Mouse (Mus musculus) cortical plate, adult 2 months (tissue): ENCODE data around the gene Esr2. TPM values are rescaled to one million over a fixed set of nuclear protein-coding genes. Genes with fewer than 3 reads are reported as not detected.
"Not testable (repeated sequence)": the region's sequence is repeated elsewhere in the genome, so short reads cannot be mapped to it uniquely, and the experiment has no call there.

ENCODE experiments used
- H3K27ac ChIP-seq: fragments of 200-500 bp; 2 replicates; pipeline ENCODE4 v1.5.1; 2012; ENCODE audit warnings: low read length, control low read depth, inconsistent platforms; ENCODE audit not compliant: insufficient read depth
- H3K4me1 ChIP-seq: fragments of 200-500 bp; 2 replicates; pipeline ENCODE4 v1.6.1; 2011; ENCODE audit warnings: low read length; ENCODE audit not compliant: control insufficient read depth, insufficient read depth
- H3K4me3 ChIP-seq: fragments of 200-500 bp; 2 replicates; pipeline ENCODE4 v1.5.1; 2011; ENCODE audit warnings: mild to moderate bottlenecking, low read length, control low read depth; ENCODE audit not compliant: insufficient read depth
- CTCF ChIP-seq: fragments of 200-500 bp; IDR thresholded peaks from 2 replicates; pipeline ENCODE4 v1.5.1; 2011; ENCODE audit warnings: mild to moderate bottlenecking, control low read depth, low read length; ENCODE audit not compliant: insufficient read depth; ENCODE audit errors: extremely low read depth
- POLR2A ChIP-seq: fragments of 200-500 bp; IDR thresholded peaks from 2 replicates; pipeline ENCODE4 v1.6.1; 2011; ENCODE audit warnings: mild to moderate bottlenecking, low read length, control low read depth; ENCODE audit not compliant: insufficient read depth; ENCODE audit errors: extremely low read depth
- polyA plus RNA-seq: library from polyadenylated mRNA; depleted of rRNA; stranded (reverse); fragments of >200 nt; gene quantifications from 2 replicates; pipeline ENCODE4 v1.2.3, GENCODE M21; 2012

The Esr2 gene
- polyA plus RNA-seq, 1 experiment, result 0.25 TPM

DNA sequence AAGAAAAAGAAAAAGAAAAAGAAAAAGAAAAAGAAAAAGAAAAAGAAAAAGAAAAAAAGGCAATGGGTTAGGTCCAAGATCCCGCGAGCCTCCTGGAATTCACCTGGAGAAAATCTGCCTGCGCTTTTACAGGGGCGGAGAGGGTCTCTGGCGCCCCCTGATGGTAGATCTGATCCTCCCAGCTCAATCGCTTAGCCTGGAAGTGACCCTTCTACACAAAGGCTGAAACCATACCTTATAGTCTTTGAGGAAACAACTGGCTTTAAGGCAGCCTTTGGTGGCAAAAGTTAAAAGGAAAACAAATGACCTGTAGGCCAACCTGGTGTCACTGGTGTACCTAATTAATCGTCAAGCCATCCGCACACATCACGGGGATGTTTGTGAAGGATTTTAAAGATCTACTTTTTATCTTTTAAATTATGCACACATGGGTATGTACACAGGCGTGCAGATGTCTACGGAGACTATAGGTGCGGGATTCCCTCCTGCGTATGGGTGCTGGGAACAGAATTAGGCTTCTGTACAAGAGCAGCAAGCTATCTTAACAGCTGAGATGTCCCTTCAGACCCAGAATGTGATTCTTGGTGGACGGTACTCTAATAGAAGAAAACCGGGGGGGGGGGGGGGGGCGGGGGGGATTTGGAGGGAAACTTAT, 932 bp upstream of the Esr2 start:
- Histone ChIP-seq H3K27ac (no peak overlapping the region), H3K4me1 (no peaks in the 10 kb centered on the region), H3K4me3 (peak overlapping the region; percentile 29; the same call in 1 of the 2 replicates)
- TF ChIP-seq CTCF (peak; percentile 57), POLR2A (no peak)

GRCm38 (mm10) chr12:76165641-76166040, 11.4 kb downstream of the Esr2 start:
- Histone ChIP-seq H3K4me1 (no peaks in the 10 kb centered on the region), H3K27ac (no peak overlapping the region)

DNA sequence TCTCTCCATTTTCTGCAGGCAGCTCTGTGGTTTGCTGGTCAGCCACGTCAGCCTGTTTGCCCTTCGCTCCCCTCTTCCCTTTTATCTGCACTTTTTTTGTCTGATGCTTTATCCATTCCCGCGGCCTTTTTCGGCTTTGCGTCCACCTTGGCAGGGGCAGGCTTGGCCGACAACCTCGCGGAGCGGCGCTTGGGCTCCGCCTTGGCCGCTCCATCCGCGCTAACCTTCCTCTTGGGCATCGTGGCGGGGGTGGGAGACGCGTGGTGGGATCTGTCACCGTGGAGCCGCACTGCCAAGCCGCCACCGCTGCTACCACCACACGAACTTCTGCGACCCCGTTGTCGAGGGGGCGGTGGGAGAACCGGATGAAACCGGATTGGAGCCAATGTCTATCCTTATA, 24.7 kb downstream of the Esr2 start:
- not testable (repeated sequence) for H3K27ac ChIP-seq, H3K4me1 ChIP-seq, H3K4me3 ChIP-seq

More at GRCm38 (mm10) chr12:76165641-76166040, 11.4 kb downstream of the Esr2 start:
- no peak overlapping the region for H3K4me3 ChIP-seq
- no peak for TF ChIP-seq POLR2A

DNA sequence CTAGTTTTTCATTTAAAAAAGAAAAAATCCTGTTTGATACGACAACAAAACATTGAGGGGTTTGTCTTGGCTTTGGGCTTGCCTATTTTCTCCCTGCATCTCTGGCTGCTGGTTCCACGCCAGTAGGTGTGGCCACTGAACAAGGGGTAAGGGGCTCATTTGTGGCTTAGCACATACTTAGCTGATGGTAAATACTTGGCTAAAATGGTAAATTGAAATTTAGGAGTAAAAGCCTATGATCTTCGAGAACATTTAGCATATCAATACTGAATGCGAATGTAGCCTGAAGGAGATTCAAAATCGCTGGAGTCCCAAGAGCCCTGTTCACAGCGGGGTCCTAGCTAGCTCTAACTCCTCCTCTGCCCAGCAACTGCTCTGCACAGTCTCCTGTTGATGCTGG, 40.4 kb downstream of the Esr2 start:
- TF ChIP-seq CTCF (no peak), POLR2A (no peak)
- H3K27ac ChIP-seq, result no peak overlapping the region
- no peaks in the 10 kb centered on the region for H3K4me1 ChIP-seq
- H3K4me3 ChIP-seq, result no peak overlapping the region

DNA sequence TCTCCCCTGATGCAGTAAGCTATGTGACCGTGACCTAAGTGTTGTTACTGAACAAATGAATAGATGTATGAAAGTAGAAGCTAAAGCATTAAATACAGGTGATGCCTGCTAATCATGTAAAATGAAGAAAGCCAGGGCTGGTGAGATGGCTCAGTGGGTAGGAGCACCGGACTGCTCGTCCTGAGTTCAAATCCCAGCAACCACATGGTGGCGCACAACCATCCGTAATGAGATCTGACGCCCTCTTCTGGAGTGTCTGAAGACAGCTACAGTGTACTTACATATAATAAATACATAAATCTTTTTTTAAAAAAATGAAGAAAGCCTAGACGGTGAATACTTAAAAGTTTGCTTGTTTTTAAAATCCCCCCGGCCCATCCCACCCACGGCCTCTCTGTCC, 44.0 kb downstream of the Esr2 start:
- H3K27ac ChIP-seq, H3K4me3 ChIP-seq, H3K4me1 ChIP-seq: not testable (repeated sequence)

DNA sequence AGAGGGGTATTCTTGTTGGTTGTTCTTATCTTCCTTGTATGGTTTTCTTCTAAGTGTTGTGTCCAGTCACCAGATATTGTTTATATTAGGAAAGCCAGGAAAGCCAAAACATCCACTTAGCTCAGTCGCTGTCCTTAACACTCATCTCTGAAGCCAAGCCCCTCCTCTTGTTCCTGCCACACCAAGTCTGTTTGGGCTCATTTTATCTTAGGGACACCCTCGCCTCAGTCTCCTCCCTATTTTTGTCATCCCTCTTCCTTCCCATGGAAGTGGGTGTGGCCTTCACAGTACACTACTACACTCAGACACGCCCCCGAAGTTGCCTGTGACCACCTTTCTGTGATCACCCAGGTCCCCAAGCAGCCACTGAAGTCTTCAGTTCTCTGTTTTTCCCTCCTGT, 44.5 kb downstream of the Esr2 start:
- H3K4me1 ChIP-seq, result no peaks in the 10 kb centered on the region; the same call in 1 of the 2 replicates
- TF ChIP-seq CTCF (no peak), POLR2A (no peak)
- H3K27ac ChIP-seq, result no peak overlapping the region
- H3K4me3 ChIP-seq, result no peak overlapping the region

DNA sequence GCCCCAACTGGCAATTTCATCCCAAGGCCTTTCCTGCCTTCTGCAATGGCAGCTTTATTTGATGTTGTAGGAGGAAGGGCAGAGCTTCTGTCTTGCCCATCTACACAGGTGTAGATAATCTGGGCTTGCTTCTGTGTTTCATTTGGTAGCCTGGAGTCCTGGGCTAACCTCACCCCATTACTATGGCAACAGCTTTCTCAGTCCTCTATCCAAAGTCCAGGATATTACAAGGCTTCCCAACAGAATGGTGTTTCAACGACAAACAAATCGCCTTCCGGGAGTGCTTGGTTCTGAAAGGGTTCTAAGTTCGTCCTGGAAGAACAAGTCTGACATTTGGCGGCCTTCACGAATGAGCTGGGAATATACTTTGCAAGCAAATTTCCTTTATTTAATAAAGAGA, 46.2 kb downstream of the Esr2 start:
- TF ChIP-seq CTCF (no peak), POLR2A (no peak)
- H3K4me3 ChIP-seq, result no peak overlapping the region
- no peak overlapping the region for H3K27ac ChIP-seq
- no peaks in the 10 kb centered on the region; the same call in 1 of the 2 replicates for H3K4me1 ChIP-seq

GRCm38 (mm10) chr12:76130281-76130680, 46.8 kb downstream of the Esr2 start:
- no peak overlapping the region for H3K4me3 ChIP-seq
- TF ChIP-seq POLR2A (no peak), CTCF (peak; percentile 40)
- H3K4me1 ChIP-seq, result no peaks in the 10 kb centered on the region; the same call in 1 of the 2 replicates
- no peak overlapping the region for H3K27ac ChIP-seq

- Histone ChIP-seq H3K27ac (no peak overlapping the region), H3K4me1 (no peaks in the 10 kb centered on the region; the same call in 1 of the 2 replicates), H3K4me3 (no peak overlapping the region)
- TF ChIP-seq POLR2A (no peak), CTCF (no peak)
Observed at GRCm38 (mm10) chr12:76128831-76129230, 48.2 kb downstream of the Esr2 start.

- Histone ChIP-seq H3K4me3 (no peak overlapping the region), H3K27ac (no peak overlapping the region), H3K4me1 (no peaks in the 10 kb centered on the region; the same call in 1 of the 2 replicates)
- TF ChIP-seq POLR2A (no peak), CTCF (no peak)
Observed at GRCm38 (mm10) chr12:76128306-76128705, 48.8 kb downstream of the Esr2 start.

DNA sequence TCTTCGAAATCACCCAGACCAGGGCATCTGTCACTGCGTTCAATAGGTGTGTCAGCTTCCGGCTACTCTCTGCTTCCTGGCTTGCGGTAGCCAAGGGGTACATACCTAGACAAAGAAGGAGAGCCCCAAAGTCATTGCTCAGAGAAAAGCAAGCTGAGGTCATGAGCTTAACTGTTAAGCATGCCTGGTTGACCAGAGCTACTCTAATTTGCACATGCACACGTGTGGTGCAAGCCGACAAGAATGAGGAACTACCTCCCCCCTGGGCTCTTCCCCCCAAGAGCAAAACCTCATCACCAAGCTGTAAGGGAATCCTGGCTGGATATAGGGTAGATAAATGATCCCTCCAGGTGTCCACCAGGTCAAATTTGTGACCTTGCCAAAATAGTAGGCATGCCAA, 53.8 kb downstream of the Esr2 start:
- TF ChIP-seq CTCF (no peak), POLR2A (no peak)
- H3K4me1 ChIP-seq, result no peaks in the 10 kb centered on the region
- H3K4me3 ChIP-seq, result no peak overlapping the region
- H3K27ac ChIP-seq, result no peak overlapping the region
